In genomic region chr2:164518266-164519170, GRCm38 (mm10) we compare ENCODE assay signal across 15 mouse cellular contexts. TPM values are rescaled to one million over a fixed set of nuclear protein-coding genes. Genes with fewer than 3 reads are reported as not detected.
DNase-seq lines count a peak whose midpoint lies in the region; ATAC-seq lines count a peak whose summit lies in the region.
"Had no signal": no experiment of that assay in that cellular context is flagged by ENCODE, and none has a peak within 500 bp of the region (broad histone marks: within the 10 kb centered on the region; RNA-seq: fewer than 3 reads in every experiment).

No protein-coding gene starts in this region.

- intact Hi-C loops in gastrocnemius, postnatal 36 days (cut with DNase I) = loop anchor here (2.0 kb wide), 1 partner anchor 46 kb away; the partner anchor contains the start of gene Trp53tg5

- no peak for DNase-seq in forebrain, embryonic 11.5 days (ENCODE audit: low spot score)
- peak; percentile 28 to 43 for DNase-seq in layer of hippocampus, postnatal 10 days (ENCODE audit: low spot score in 2 of 2)
- no peak for DNase-seq in layer of hippocampus, adult 11-12 months (ENCODE audit: low spot score)
- peak; percentile 46 for DNase-seq in NIH3T3 (ENCODE audit: low read depth)
- DNase-seq in adrenal gland, postnatal 14 days = no peak
- no peak for DNase-seq in gastrocnemius, postnatal 36 days

- H3K27ac ChIP-seq in forebrain, embryonic 13.5 days = peak overlapping the region; percentile 31
- no peak overlapping the region for H3K27ac ChIP-seq in forebrain, embryonic 11.5 days (ENCODE audit: low read depth, low read length)
- peak overlapping the region; percentile 88 for H3K27ac ChIP-seq in limb, embryonic 13.5 days
- H3K27ac ChIP-seq: hindbrain, embryonic 13.5 days had no signal

- no peak for ATAC-seq in forebrain, embryonic 13.5 days
- ATAC-seq in forebrain, embryonic 11.5 days (replicated peaks; ENCODE audit: low FRiP score) = no peak
- peak; percentile 79 for ATAC-seq in limb, embryonic 13.5 days (ENCODE audit: low FRiP score, low read depth)

- H3K4me1 ChIP-seq in forebrain, embryonic 13.5 days = peaks cover 8% of the 10 kb centered on the region; the same call in 1 of the 2 replicates
- no peaks in the 10 kb centered on the region for H3K4me1 ChIP-seq in forebrain, embryonic 11.5 days (replicated peaks; ENCODE audit: control insufficient read depth, insufficient read depth, low read length)
- H3K4me1 ChIP-seq in limb, embryonic 13.5 days = peaks cover 30% of the 10 kb centered on the region

- no peaks in the 10 kb centered on the region; the same call in 1 of the 2 replicates for H3K9me3 ChIP-seq in forebrain, embryonic 13.5 days (replicated peaks)
- no peaks in the 10 kb centered on the region for H3K9me3 ChIP-seq in forebrain, embryonic 11.5 days (ENCODE audit: control insufficient read depth, low read length)
- H3K9me3 ChIP-seq in limb, embryonic 13.5 days = peaks cover 11% of the 10 kb centered on the region; the same call in 1 of the 2 replicates
- H3K9me3 ChIP-seq: hindbrain, embryonic 13.5 days had no signal

- H3K36me3 ChIP-seq in forebrain, embryonic 13.5 days (ENCODE audit: poor library complexity, severe bottlenecking) = no peaks in the 10 kb centered on the region
- H3K36me3 ChIP-seq in forebrain, embryonic 11.5 days (ENCODE audit: control insufficient read depth, insufficient read depth, low read length) = no peaks in the 10 kb centered on the region
- H3K36me3 ChIP-seq in limb, embryonic 13.5 days = no peaks in the 10 kb centered on the region
- H3K36me3 ChIP-seq: hindbrain, embryonic 13.5 days had no signal

- no peaks in the 10 kb centered on the region for H3K27me3 ChIP-seq in forebrain, embryonic 13.5 days
- H3K27me3 ChIP-seq in forebrain, embryonic 11.5 days (ENCODE audit: control insufficient read depth, insufficient read depth, low read length) = no peaks in the 10 kb centered on the region
- 0 out of 2 replicates have a peak, but pooled peaks cover 4% of the 10 kb centered on the region for H3K27me3 ChIP-seq in limb, embryonic 13.5 days

- no peak overlapping the region for H3K4me3 ChIP-seq in forebrain, embryonic 13.5 days
- H3K4me3 ChIP-seq in forebrain, embryonic 11.5 days (ENCODE audit: low read depth, low read length) = no peak overlapping the region
- no peak overlapping the region for H3K4me3 ChIP-seq in limb, embryonic 13.5 days
- H3K4me3 ChIP-seq: hindbrain, embryonic 13.5 days had no signal

- WGBS in forebrain, embryonic 13.5 days = 57% methylated on average over 11 of the region's 11 CpGs
- WGBS in forebrain, embryonic 11.5 days = 74% methylated on average over 11 of the region's 11 CpGs
- 24% methylated on average over 11 of the region's 11 CpGs for WGBS in limb, embryonic 13.5 days

- H3K4me2 ChIP-seq in forebrain, embryonic 13.5 days = no peak overlapping the region
- H3K4me2 ChIP-seq in forebrain, embryonic 11.5 days (ENCODE audit: low read depth, low read length, severe bottlenecking) = no peak overlapping the region
- H3K4me2 ChIP-seq in limb, embryonic 13.5 days (replicated peaks) = peak overlapping the region; percentile 24; the same call in 1 of the 2 replicates
- H3K4me2 ChIP-seq: heart, embryonic 11.5 days; hindbrain, embryonic 13.5 days had no signal

- H3K9ac ChIP-seq in forebrain, embryonic 13.5 days = no peak overlapping the region
- H3K9ac ChIP-seq in forebrain, embryonic 11.5 days (ENCODE audit: low read length) = no peak overlapping the region
- no peak overlapping the region for H3K9ac ChIP-seq in limb, embryonic 13.5 days
- H3K9ac ChIP-seq: hindbrain, embryonic 13.5 days had no signal

RNA-seq across cellular contexts. Expression of gene Pigt, which starts 21.2 kb away (rescaled TPM):
- polyA plus RNA-seq in forebrain, embryonic 13.5 days (2015; fragmentation: Nextera tagmentation; extraction: Ambion mirVana) = 47.2 and 52.2 TPM in 2 replicates
- 51.3 and 60.3 TPM in 2 replicates for polyA plus RNA-seq in forebrain, embryonic 11.5 days (2014; fragmentation: Nextera tagmentation; extraction: Ambion mirVana)
- 100 to 1,000 TPM; 106 to 109 TPM for total RNA-seq in layer of hippocampus, postnatal 10 days (2021)
- 45.9 and 46.8 TPM in 2 replicates for polyA plus RNA-seq in limb, embryonic 13.5 days (2015; fragmentation: Nextera tagmentation; extraction: Ambion mirVana)
- 85.2 and 89.0 TPM in 2 replicates for total RNA-seq in adrenal gland, postnatal 14 days (2021)
- total RNA-seq in gastrocnemius, postnatal 36 days (2021) = 10 to 100 TPM; 31.8 to 32.5 TPM

RNA-seq across cellular contexts. Expression of gene Dbndd2, which starts 32.6 kb away (rescaled TPM):
- polyA plus RNA-seq in forebrain, embryonic 13.5 days (2015; fragmentation: Nextera tagmentation; extraction: Ambion mirVana) = 6.3 and 7.3 TPM in 2 replicates
- polyA plus RNA-seq in forebrain, embryonic 11.5 days (2014; fragmentation: Nextera tagmentation; extraction: Ambion mirVana) = 3.4 and 3.6 TPM in 2 replicates
- total RNA-seq in layer of hippocampus, postnatal 10 days (2021) = 10 to 100 TPM; 58.9 to 61.0 TPM
- 1.4 and 2.3 TPM in 2 replicates for polyA plus RNA-seq in limb, embryonic 13.5 days (2015; fragmentation: Nextera tagmentation; extraction: Ambion mirVana)
- 10.0 and 13.8 TPM in 2 replicates for total RNA-seq in adrenal gland, postnatal 14 days (2021)
- 10 to 100 TPM; 24.6 to 25.8 TPM for total RNA-seq in gastrocnemius, postnatal 36 days (2021)

RNA-seq across cellular contexts. Expression of gene Wfdc2, which starts 43.7 kb away (rescaled TPM):
- 15.4 and 21.2 TPM in 2 replicates for polyA plus RNA-seq in forebrain, embryonic 13.5 days (2015; fragmentation: Nextera tagmentation; extraction: Ambion mirVana)
- polyA plus RNA-seq in forebrain, embryonic 11.5 days (2014; fragmentation: Nextera tagmentation; extraction: Ambion mirVana) = 35.1 and 44.4 TPM in 2 replicates
- under 1 TPM in 1 of 2 experiments, not detected in 1; 0.73 TPM for total RNA-seq in layer of hippocampus, postnatal 10 days (2021)
- 30.4 and 36.0 TPM in 2 replicates for polyA plus RNA-seq in limb, embryonic 13.5 days (2015; fragmentation: Nextera tagmentation; extraction: Ambion mirVana)
- total RNA-seq in adrenal gland, postnatal 14 days (2021) = 2.1 TPM in 1 of 2 replicates, not detected in the other
- under 1 TPM in 1 of 2 experiments, not detected in 1; 0.71 TPM for total RNA-seq in gastrocnemius, postnatal 36 days (2021)

RNA-seq across cellular contexts. Expression of gene Trp53tg5, which starts 45.0 kb away (rescaled TPM):
- polyA plus RNA-seq in forebrain, embryonic 13.5 days (2015; fragmentation: Nextera tagmentation; extraction: Ambion mirVana) = not detected in 2 replicates
- polyA plus RNA-seq in forebrain, embryonic 11.5 days (2014; fragmentation: Nextera tagmentation; extraction: Ambion mirVana) = not detected in 2 replicates
- total RNA-seq in layer of hippocampus, postnatal 10 days (2021) = not detected
- not detected in 2 replicates for polyA plus RNA-seq in limb, embryonic 13.5 days (2015; fragmentation: Nextera tagmentation; extraction: Ambion mirVana)
- not detected in 2 replicates for total RNA-seq in adrenal gland, postnatal 14 days (2021)
- not detected for total RNA-seq in gastrocnemius, postnatal 36 days (2021)
- total RNA-seq: layer of hippocampus, postnatal 14 days; left cerebral cortex, postnatal 4 days; megakaryocyte progenitor cell, adult 5-6 weeks had no signal
- polyA plus RNA-seq: embryonic facial prominence, embryonic 11.5 days; heart, embryonic 11.5 days; lung, adult 2 months had no signal

RNA-seq across cellular contexts. Expression of gene Spint3, which starts 54.7 kb away (rescaled TPM):
- not detected in 2 replicates for polyA plus RNA-seq in forebrain, embryonic 13.5 days (2015; fragmentation: Nextera tagmentation; extraction: Ambion mirVana)
- not detected in 2 replicates for polyA plus RNA-seq in forebrain, embryonic 11.5 days (2014; fragmentation: Nextera tagmentation; extraction: Ambion mirVana)
- total RNA-seq in layer of hippocampus, postnatal 10 days (2021) = not detected
- polyA plus RNA-seq in limb, embryonic 13.5 days (2015; fragmentation: Nextera tagmentation; extraction: Ambion mirVana) = not detected in 2 replicates
- not detected in 2 replicates for total RNA-seq in adrenal gland, postnatal 14 days (2021)
- total RNA-seq in gastrocnemius, postnatal 36 days (2021) = not detected
- total RNA-seq: layer of hippocampus, postnatal 14 days; left cerebral cortex, postnatal 4 days; megakaryocyte progenitor cell, adult 5-6 weeks had no signal
- polyA plus RNA-seq: embryonic facial prominence, embryonic 11.5 days; heart, embryonic 11.5 days; hindbrain, embryonic 13.5 days; lung, adult 2 months had no signal

Comparison
In these comparisons a context has a peak if more than half of its experiments do, and no peak if none do; other contexts are left out.
1. DNase-seq: peak in layer of hippocampus, postnatal 10 days (2 of 2) and NIH3T3 (single experiment); none in forebrain, embryonic 11.5 days (single experiment), layer of hippocampus, adult 11-12 months (single experiment), adrenal gland, postnatal 14 days (single experiment) and gastrocnemius, postnatal 36 days (0 of 2).